Mouse (Mus musculus): ENCODE data around the gene Wdr66. TPM values are rescaled to one million over a fixed set of nuclear protein-coding genes. Genes with fewer than 3 reads are reported as not detected.

The Wdr66 gene
- total and polyA plus RNA-seq, 3 experiments = 0.21 to 0.34 (median 0.21) TPM

GRCm38 (mm10) chr5:123276636-123277341, 24.9 kb downstream of the Wdr66 start:
- Histone ChIP-seq H3K9me3 (replicated peaks; ENCODE audit: low read length) (no peaks in the 10 kb centered on the region), H3K4me1 (ENCODE audit: control insufficient read depth in 1 of 2, insufficient read depth in 2 of 2) (0 out of 4 replicates have a peak, but pooled peaks cover 0 to 3% of the 10 kb centered on the region in 2 experiments), H3K9ac (ENCODE audit: insufficient read depth, low read depth) (no peak overlapping the region), H3K27ac (ENCODE audit: insufficient read depth, low read depth) (no peak overlapping the region), H3K4me2 (ENCODE audit: insufficient read depth, low read depth, poor library complexity, severe bottlenecking) (no peak overlapping the region), H3K36me3 (replicated peaks in 1 of 2; ENCODE audit: control insufficient read depth in 1 of 2, insufficient read depth in 1 of 2, low read length in 1 of 2) (no peaks in the 10 kb centered on the region), H3K79me2 (replicated peaks; ENCODE audit: control insufficient read depth, extremely low read depth, insufficient read depth, poor library complexity, severe bottlenecking) (no peaks in the 10 kb centered on the region), H3K27me3 (replicated peaks) (no peaks in the 10 kb centered on the region), H3K4me3 (replicated peaks in 1 of 3; ENCODE audit: low read depth in 2 of 3, low read length in 2 of 3, poor library complexity in 1 of 3) (no peak overlapping the region)
- no peak for DNase-seq (ENCODE audit: extremely low read depth)
- in situ Hi-C loops (cut with MboI; ENCODE audit: low pct_ligation_motif_present, low pct_unique_long_range_greater_than_20kb, low sequenced_read_pairs) (no loop called here), dilution Hi-C loops (cut with MboI; ENCODE audit: extremely low pct_ligation_motif_present, extremely low pct_unique_long_range_greater_than_20kb, low sequenced_read_pairs) (no loop called here)
- TF ChIP-seq MXI1 (IDR thresholded peaks at IDR 0.05; ENCODE audit: low read depth, low read length) = no peak

GRCm38 (mm10) chr5:123277342-123277701, 25.4 kb downstream of the Wdr66 start:
- dilution Hi-C loops (cut with MboI; ENCODE audit: extremely low pct_ligation_motif_present, extremely low pct_unique_long_range_greater_than_20kb, low sequenced_read_pairs) (no loop called here), in situ Hi-C loops (cut with MboI; ENCODE audit: low pct_ligation_motif_present, low pct_unique_long_range_greater_than_20kb, low sequenced_read_pairs) (no loop called here)
- Histone ChIP-seq H3K27ac (ENCODE audit: insufficient read depth, low read depth) (no peak overlapping the region), H3K4me3 (replicated peaks in 1 of 3; ENCODE audit: low read depth in 2 of 3, low read length in 2 of 3, poor library complexity in 1 of 3) (no peak overlapping the region), H3K79me2 (replicated peaks; ENCODE audit: control insufficient read depth, extremely low read depth, insufficient read depth, poor library complexity, severe bottlenecking) (no peaks in the 10 kb centered on the region), H3K27me3 (replicated peaks) (no peaks in the 10 kb centered on the region), H3K9me3 (replicated peaks; ENCODE audit: low read length) (no peaks in the 10 kb centered on the region), H3K36me3 (replicated peaks in 1 of 2; ENCODE audit: control insufficient read depth in 1 of 2, insufficient read depth in 1 of 2, low read length in 1 of 2) (no peaks in the 10 kb centered on the region), H3K4me1 (ENCODE audit: control insufficient read depth in 1 of 2, insufficient read depth in 2 of 2) (0 out of 4 replicates have a peak, but pooled peaks cover 0 to 3% of the 10 kb centered on the region in 2 experiments), H3K4me2 (ENCODE audit: insufficient read depth, low read depth, poor library complexity, severe bottlenecking) (no peak overlapping the region), H3K9ac (ENCODE audit: insufficient read depth, low read depth) (no peak overlapping the region)
- DNase-seq (ENCODE audit: extremely low read depth) = no peak
- TF ChIP-seq BHLHE40 (IDR thresholded peaks at IDR 0.05; ENCODE audit: low read depth, low read length) (no peak), ZKSCAN1 (IDR thresholded peaks at IDR 0.05; ENCODE audit: borderline replicate concordance, low read depth, low read length) (no peak), POLR2A (IDR thresholded peaks at IDR 0.05; ENCODE audit: low read depth, low read length) (no peak), CHD1 (IDR thresholded peaks at IDR 0.05; ENCODE audit: low read depth, low read length) (no peak), SMC3 (IDR thresholded peaks at IDR 0.05; ENCODE audit: low read depth, low read length) (no peak), CTCF (conservative IDR thresholded peaks at IDR 0.05 in 1 of 2, IDR thresholded peaks at IDR 0.05 in 1 of 2; ENCODE audit: low read depth in 2 of 2, low read length in 2 of 2) (no peak), PAX5 (IDR thresholded peaks at IDR 0.05; ENCODE audit: low read length) (no peak), SIN3A (IDR thresholded peaks at IDR 0.05; ENCODE audit: low read length) (no peak), ZNF384 (IDR thresholded peaks at IDR 0.05; ENCODE audit: low read depth, low read length) (no peak), NRF1 (IDR thresholded peaks at IDR 0.05; ENCODE audit: low read depth, low read length) (no peak), POLR2AphosphoS2 (IDR thresholded peaks at IDR 0.05; ENCODE audit: low read depth, low read length) (no peak), GABPA (IDR thresholded peaks at IDR 0.05; ENCODE audit: insufficient replicate concordance, low read depth, low read length) (no peak), RCOR1 (conservative IDR thresholded peaks at IDR 0.05; ENCODE audit: low read depth, low read length) (no peak), IRF4 (IDR thresholded peaks at IDR 0.05; ENCODE audit: low read depth, low read length) (no peak), NELFE (IDR thresholded peaks at IDR 0.05; ENCODE audit: low read depth, low read length) (no peak), RAD21 (IDR thresholded peaks at IDR 0.05; ENCODE audit: low read depth, low read length) (no peak), TCF12 (IDR thresholded peaks at IDR 0.05; ENCODE audit: low read depth, low read length) (no peak), UBTF (IDR thresholded peaks at IDR 0.05; ENCODE audit: low read depth, low read length) (no peak), USF1 (IDR thresholded peaks at IDR 0.05; ENCODE audit: low read depth, low read length) (no peak), ELF1 (IDR thresholded peaks at IDR 0.05; ENCODE audit: low read depth, low read length) (no peak)

Measured in CH12.LX (cell line).